Mouse (Mus musculus): Measurements from ENCODE around the gene Scaf8. TPM values are rescaled to one million over a fixed set of nuclear protein-coding genes. Genes with fewer than 3 reads are reported as not detected.

Gene Scaf8
- 38.6 and 39.4 TPM in 2 replicates for polyA plus RNA-seq (2012)

GRCm38 (mm10) chr17:3114720-3115379 lies at the start of gene Scaf8:
Gene Scaf8, plus strand, starts transcription at chr17:3114972.

Other genes starting within 250 kb of the Scaf8 start
- 1.3 and 1.6 TPM in 2 replicates for gene Tiam2, start 211.6 kb downstream of the Scaf8 start, polyA plus RNA-seq (2012)